Mouse (Mus musculus) neural tube, embryonic 14.5 days (tissue): ENCODE data around the gene Gmnn. TPM values are rescaled to one million over a fixed set of nuclear protein-coding genes. Genes with fewer than 3 reads are reported as not detected.

Experiments used
- ATAC-seq: fragments of 200-750 bp; cut with Nextera tagmentation; 2 replicates; pipeline ENCODE4 v1.8.0; 2017; ENCODE audit warnings: low read depth, mild to moderate bottlenecking, moderate TSS enrichment, moderate library complexity
- H3K27ac ChIP-seq: fragments of 300-500 bp; sonication (generic); 2 replicates; pipeline ENCODE4 v1.5.1; 2014; ENCODE audit warnings: low read depth, mild to moderate bottlenecking, control low read depth, low read length, moderate library complexity, mixed read lengths
- H3K27me3 ChIP-seq: fragments of 300-500 bp; sonication (generic); 2 replicates; pipeline ENCODE4 v1.6.1; 2014; ENCODE audit warnings: low read length; ENCODE audit not compliant: control insufficient read depth, insufficient read depth
- H3K36me3 ChIP-seq: fragments of 300-500 bp; sonication (generic); 2 replicates; pipeline ENCODE4 v1.6.1; 2014; ENCODE audit warnings: low read length, mixed read lengths; ENCODE audit not compliant: control insufficient read depth, insufficient read depth
- H3K4me1 ChIP-seq: fragments of 300-500 bp; sonication (generic); 2 replicates; pipeline ENCODE4 v1.6.1; 2014; ENCODE audit warnings: low read length; ENCODE audit not compliant: control insufficient read depth, insufficient read depth
- H3K4me2 ChIP-seq: fragments of 300-500 bp; sonication (generic); 2 replicates; pipeline ENCODE4 v1.6.1; 2014; ENCODE audit warnings: mild to moderate bottlenecking, low read depth, low read length, control low read depth
- H3K4me3 ChIP-seq: fragments of 300-500 bp; sonication (generic); 2 replicates; pipeline ENCODE4 v1.5.1; 2014; ENCODE audit warnings: low read depth, low read length, control low read depth, mixed read lengths
- H3K9ac ChIP-seq: fragments of 300-500 bp; sonication (generic); replicated peaks from 2 replicates; pipeline ENCODE4 v1.6.1; 2014; ENCODE audit warnings: low read depth, mild to moderate bottlenecking, control low read depth, low read length, mixed read lengths
- H3K9me3 ChIP-seq: fragments of 300-500 bp; sonication (generic); 2 replicates; pipeline ENCODE4 v1.6.1; 2016; ENCODE audit warnings: low read length; ENCODE audit not compliant: control insufficient read depth
- WGBS: fragments of 180-500 bp; shearing (Covaris S2); extraction: QIAGEN DNeasy Blood & Tissue Kit; methylation state at CpG from one replicate; pipeline ENCODE4 v1.1.7; 2014; 5-methylcytosine and 5-hydroxymethylcytosine counted together
- polyA plus RNA-seq: library from polyadenylated mRNA; unstranded; fragments of >200 nt; fragmentation: Nextera tagmentation; extraction: Ambion mirVana; gene quantifications from 2 replicates; pipeline ENCODE4 v1.2.1, GENCODE M21; 2014

Gmnn gene
- polyA plus RNA-seq, 1 experiment from 2014 or later = 9.9 TPM

DNA sequence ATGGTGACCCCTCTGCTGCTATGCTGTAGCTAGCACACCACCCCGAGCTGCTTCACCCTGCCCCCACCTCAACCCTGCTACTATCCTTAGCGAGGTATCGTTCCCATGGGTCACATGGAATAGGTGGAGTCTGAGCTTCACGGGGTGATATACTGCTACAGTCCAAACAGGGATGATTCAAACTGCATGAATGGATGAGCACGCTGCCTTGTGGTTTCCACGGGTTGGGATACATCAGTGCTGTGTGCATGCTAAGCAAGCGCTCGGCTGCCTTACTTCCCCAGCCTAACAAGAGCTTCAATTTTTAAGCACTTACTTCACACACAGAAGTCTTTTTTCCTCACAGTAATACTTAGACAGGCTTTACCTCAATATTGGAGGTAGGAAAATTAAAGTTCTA is 10.9 kb downstream of the Gmnn start:
- Histone ChIP-seq H3K4me3 (no peak overlapping the region), H3K4me1 (no peaks in the 10 kb centered on the region), H3K27me3 (no peaks in the 10 kb centered on the region), H3K36me3 (no peaks in the 10 kb centered on the region), H3K4me2 (no peak overlapping the region), H3K27ac (no peak overlapping the region), H3K9ac (no peak overlapping the region), H3K9me3 (no peaks in the 10 kb centered on the region)
- no peak for ATAC-seq
- WGBS = 92% methylated on average over 8 of the region's 8 CpGs

DNA sequence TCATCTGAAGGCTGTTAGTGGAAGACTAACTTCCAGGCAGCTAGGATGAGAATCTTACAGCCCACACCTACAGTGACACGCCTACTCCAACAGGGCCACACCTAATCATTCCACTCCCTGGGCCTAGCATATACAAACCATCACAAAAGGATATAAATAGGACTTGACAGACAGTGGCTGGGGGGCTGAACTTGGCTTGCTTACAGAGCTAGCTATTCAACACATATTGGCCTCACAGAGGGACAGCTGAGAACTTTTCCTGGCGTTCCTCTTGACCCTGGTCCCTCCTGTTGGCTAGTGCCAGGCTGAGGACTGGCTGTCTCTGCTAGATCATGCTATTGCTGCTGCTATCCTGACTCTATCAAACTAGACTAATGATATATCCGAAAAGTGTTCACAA is 13.9 kb downstream of the Gmnn start:
- H3K4me1 ChIP-seq = no peaks in the 10 kb centered on the region
- H3K36me3 ChIP-seq = no peaks in the 10 kb centered on the region
- no peak overlapping the region for H3K27ac ChIP-seq
- H3K9ac ChIP-seq = no peak overlapping the region
- H3K4me2 ChIP-seq = no peak overlapping the region
- H3K4me3 ChIP-seq = no peak overlapping the region
- H3K9me3 ChIP-seq = no peaks in the 10 kb centered on the region
- ATAC-seq = no peak
- no peaks in the 10 kb centered on the region for H3K27me3 ChIP-seq
- 93% methylated on average over 3 of the region's 3 CpGs for WGBS

DNA sequence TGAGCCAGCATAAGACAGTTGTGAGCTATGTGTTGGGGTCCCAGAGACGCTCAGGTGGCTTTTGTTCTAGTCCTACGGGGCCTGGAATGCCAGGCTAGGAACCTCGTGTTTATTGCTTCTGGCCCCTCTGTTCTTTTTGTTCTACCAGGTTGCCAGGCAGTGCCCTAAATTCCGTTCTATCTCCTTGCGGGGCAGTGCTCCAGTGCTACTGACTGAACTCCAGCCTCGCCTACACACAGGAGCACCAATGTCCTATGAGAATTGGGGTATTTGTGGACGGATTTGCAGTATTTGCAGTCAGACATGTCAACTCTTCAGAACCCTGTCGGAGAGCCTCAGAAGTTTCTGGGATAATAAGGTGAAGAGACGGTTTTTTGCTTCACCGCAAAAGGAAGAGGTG is 20.7 kb downstream of the Gmnn start, which contains the start of gene Armh2:
TSS of gene Armh2 (plus strand) at position 205 of the 400 bp plus-strand sequence.
- H3K9ac ChIP-seq = no peak within 1 kb of the TSS
- no peak within 1 kb of the TSS for H3K27ac ChIP-seq
- H3K27me3 ChIP-seq = no peaks in the 10 kb centered on the region
- ATAC-seq = no peak
- no peaks in the 10 kb centered on the region for H3K4me1 ChIP-seq
- H3K36me3 ChIP-seq = no peaks in the 10 kb centered on the region
- H3K4me3 ChIP-seq = no peak within 1 kb of the TSS
- 68% methylated on average over 10 of the region's 10 CpGs for WGBS
- no peaks in the 10 kb centered on the region for H3K9me3 ChIP-seq
- H3K4me2 ChIP-seq = no peak within 1 kb of the TSS

DNA sequence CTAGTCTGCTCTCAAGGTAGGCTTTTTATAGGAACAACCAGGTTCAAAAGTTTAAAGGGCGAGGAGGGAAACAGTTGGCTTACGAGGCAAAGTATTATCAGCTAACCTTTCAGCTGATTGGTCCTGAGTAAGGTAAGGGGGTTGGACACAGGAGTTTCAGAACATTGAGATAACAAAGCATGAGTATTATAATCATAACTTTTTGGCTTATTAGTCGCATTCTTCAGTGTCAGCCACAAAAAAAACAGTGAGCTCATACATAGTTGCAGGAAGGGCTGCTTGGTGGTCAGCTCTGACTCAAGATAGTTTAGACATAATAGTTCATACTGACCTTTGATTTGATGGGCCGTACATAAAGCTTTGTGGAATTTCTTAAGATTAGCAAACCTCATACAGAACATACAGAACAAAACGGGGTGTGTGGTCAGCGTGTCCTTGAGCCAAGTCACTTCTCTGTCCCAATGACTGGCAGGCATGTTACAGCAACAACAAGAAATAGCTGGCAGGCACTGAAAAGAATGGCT is 26.1 kb downstream of the Gmnn start:
- 88% methylated on average over 6 of the region's 6 CpGs for WGBS
- no peak for ATAC-seq

DNA sequence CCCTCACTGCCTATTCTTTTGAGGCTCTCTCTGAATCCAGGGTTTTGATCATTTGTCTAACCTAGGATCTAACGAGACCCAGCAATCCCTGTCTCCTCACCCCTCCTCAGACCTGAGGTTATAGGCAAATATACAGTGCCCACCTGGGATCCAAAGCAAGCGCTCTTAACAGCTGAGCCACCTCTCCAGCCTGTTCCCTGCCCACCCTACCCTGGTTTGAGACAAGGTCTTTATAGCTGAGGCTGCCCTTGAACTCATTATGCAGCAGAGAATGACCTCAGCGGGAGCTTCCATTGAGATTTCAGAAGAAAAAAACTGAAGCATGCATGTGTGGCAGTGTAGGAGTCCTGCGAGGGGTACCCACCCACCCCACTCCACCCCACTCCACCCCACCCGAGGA is 27.2 kb downstream of the Gmnn start:
- no peak for ATAC-seq
- H3K4me2 ChIP-seq = no peak overlapping the region
- H3K4me1 ChIP-seq = no peaks in the 10 kb centered on the region
- no peaks in the 10 kb centered on the region for H3K9me3 ChIP-seq
- no peak overlapping the region for H3K27ac ChIP-seq
- no peak overlapping the region for H3K9ac ChIP-seq
- H3K36me3 ChIP-seq = no peaks in the 10 kb centered on the region
- H3K27me3 ChIP-seq = no peaks in the 10 kb centered on the region
- WGBS = 90% methylated on average over 5 of the region's 5 CpGs
- H3K4me3 ChIP-seq = no peak overlapping the region

More for the DNA sequence above, 26.1 kb downstream of the Gmnn start:
- H3K27me3 ChIP-seq = no peaks in the 10 kb centered on the region
- H3K27ac ChIP-seq = no peak overlapping the region
- H3K4me3 ChIP-seq = no peak overlapping the region
- H3K36me3 ChIP-seq = no peaks in the 10 kb centered on the region
- H3K9me3 ChIP-seq = no peaks in the 10 kb centered on the region
- H3K4me2 ChIP-seq = no peak overlapping the region
- no peak overlapping the region for H3K9ac ChIP-seq
- H3K4me1 ChIP-seq = no peaks in the 10 kb centered on the region

DNA sequence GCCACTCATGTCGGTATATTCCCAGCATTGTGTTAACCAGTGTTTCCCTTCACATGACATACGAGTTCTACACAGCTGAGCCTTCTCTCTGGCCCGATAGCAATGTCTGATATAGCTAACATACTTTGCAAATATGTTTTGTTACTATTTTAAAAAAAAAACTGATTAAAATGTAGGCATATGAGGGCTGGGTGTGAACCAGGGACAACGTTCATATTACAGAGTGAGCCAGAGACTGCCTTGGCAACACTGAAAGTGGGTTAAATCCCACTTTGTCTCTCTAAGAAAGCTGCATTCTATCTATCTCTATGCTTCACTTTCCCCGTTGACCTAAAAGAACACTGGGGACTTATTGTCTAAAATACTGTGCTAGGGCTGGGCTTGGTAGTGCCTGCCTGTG is 32.6 kb downstream of the Gmnn start:
- no peak overlapping the region for H3K4me2 ChIP-seq
- no peak for ATAC-seq
- H3K9me3 ChIP-seq = no peaks in the 10 kb centered on the region
- H3K27me3 ChIP-seq = no peaks in the 10 kb centered on the region
- H3K4me1 ChIP-seq = no peaks in the 10 kb centered on the region
- 93% methylated on average over 5 of the region's 5 CpGs for WGBS
- H3K9ac ChIP-seq = no peak overlapping the region
- no peak overlapping the region for H3K4me3 ChIP-seq
- H3K36me3 ChIP-seq = peaks cover 5% of the 10 kb centered on the region; the same call in 1 of the 2 replicates
- H3K27ac ChIP-seq = no peak overlapping the region

DNA sequence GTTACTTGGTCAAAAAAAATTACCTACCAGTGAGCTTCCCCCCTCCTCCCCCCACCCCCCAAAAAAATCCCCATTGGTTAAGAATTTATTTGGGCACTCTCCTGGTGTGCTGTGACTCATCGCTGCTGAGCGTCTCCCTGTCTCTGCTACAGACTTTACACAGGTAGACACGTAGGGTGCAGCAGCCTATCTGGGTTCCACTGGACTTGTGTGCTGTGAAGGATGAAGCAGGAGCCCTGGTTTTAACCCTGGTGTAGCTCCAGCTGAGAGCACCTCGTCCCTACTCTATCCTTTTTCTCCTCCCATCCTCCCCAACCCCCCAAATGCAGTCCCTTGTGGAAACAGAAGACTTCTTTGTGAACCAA is 37.3 kb downstream of the Gmnn start:
- no peaks in the 10 kb centered on the region for H3K4me1 ChIP-seq
- H3K9me3 ChIP-seq = no peaks in the 10 kb centered on the region
- no peak overlapping the region for H3K27ac ChIP-seq
- ATAC-seq = no peak
- H3K4me2 ChIP-seq = no peak overlapping the region
- no peak overlapping the region for H3K4me3 ChIP-seq
- no peak overlapping the region for H3K9ac ChIP-seq
- H3K36me3 ChIP-seq = peaks cover 5% of the 10 kb centered on the region; the same call in 1 of the 2 replicates
- WGBS = 44% methylated on average over 4 of the region's 4 CpGs
- no peaks in the 10 kb centered on the region for H3K27me3 ChIP-seq

DNA sequence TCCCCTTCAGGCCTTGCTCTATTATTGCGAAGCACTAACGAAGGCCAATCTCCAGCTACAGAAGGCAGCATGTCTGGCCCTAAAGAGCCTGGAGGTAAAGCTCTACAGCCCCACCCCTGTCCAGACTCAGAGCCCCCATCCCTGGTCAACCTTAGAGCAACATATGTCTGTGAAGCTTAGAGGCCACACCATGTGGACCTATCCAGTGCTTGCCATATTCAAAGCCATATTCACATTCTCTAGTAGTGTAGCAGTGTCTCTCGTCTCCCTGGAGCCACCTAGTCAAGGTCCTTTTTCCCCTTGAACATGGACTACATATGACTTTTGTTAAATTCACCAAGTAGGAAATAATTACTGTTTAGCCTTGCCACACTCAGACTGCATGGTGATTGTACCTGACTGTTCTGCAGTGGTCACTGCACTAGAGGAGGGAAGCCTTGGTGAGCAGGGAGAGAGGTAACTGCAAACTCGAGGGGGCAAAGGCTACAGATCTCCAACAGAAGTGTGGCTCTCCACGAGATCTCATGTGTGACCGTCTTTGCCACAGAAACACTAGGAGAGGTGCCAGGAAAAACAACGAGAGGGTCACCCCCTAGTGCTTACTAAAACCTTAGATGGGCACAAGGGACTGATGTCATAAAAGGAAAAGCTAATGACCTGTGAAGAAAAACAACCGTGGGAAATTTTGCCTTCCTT is 37.9 kb downstream of the Gmnn start:
- no peak overlapping the region for H3K4me3 ChIP-seq
- H3K36me3 ChIP-seq = peaks cover 5% of the 10 kb centered on the region; the same call in 1 of the 2 replicates
- H3K4me2 ChIP-seq = no peak overlapping the region
- no peak overlapping the region for H3K27ac ChIP-seq
- no peaks in the 10 kb centered on the region for H3K9me3 ChIP-seq
- no peaks in the 10 kb centered on the region for H3K4me1 ChIP-seq
- H3K9ac ChIP-seq = no peak overlapping the region
- 54% methylated on average over 8 of the region's 8 CpGs for WGBS
- no peaks in the 10 kb centered on the region for H3K27me3 ChIP-seq
- ATAC-seq = no peak

DNA sequence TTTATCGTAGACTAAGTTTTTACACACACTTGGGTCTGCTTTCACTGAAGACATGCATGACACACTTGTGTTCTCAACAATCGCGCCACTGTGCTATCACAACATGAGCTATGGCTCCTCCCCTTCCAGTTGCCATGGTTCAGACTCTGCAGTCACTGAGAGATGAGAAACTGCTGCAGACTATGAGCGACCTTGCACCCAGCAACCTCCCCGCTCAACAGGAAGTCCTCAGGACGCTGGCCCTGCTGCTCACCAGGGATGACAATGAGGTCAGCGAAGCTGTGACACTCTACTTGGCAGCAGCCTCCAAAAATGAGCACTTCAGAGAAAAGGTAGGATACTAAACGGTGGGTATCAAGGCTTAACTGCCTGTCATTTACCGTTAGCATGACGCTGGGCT is 40.2 kb downstream of the Gmnn start:
- H3K36me3 ChIP-seq = peaks cover 8% of the 10 kb centered on the region; the same call in 1 of the 2 replicates
- H3K4me3 ChIP-seq = no peak overlapping the region
- H3K27ac ChIP-seq = no peak overlapping the region
- H3K9ac ChIP-seq = no peak overlapping the region
- WGBS = 77% methylated on average over 10 of the region's 10 CpGs
- H3K9me3 ChIP-seq = no peaks in the 10 kb centered on the region
- ATAC-seq = no peak
- H3K4me2 ChIP-seq = no peak overlapping the region
- H3K27me3 ChIP-seq = no peaks in the 10 kb centered on the region
- no peaks in the 10 kb centered on the region for H3K4me1 ChIP-seq
